Comparison of ENCODE assay signal across 24 mouse cellular contexts in genomic region chr6:118644866-118645265, GRCm38 (mm10).
DNase-seq lines count a peak whose midpoint lies in the region; TF ChIP-seq lines count a peak whose summit lies in the region.
"Had no signal": no experiment of that assay in that cellular context is flagged by ENCODE, and none has a peak within 500 bp of the region (broad histone marks: within the 10 kb centered on the region; RNA-seq: fewer than 3 reads in every experiment).

No protein-coding gene starts in this region.

- H3K27me3 ChIP-seq in cerebellum, adult 2 months (ENCODE audit: control insufficient read depth, insufficient read depth, low read length): no peaks in the 10 kb centered on the region
- H3K27me3 ChIP-seq in heart, embryonic 10.5 days (ENCODE audit: insufficient read depth, poor library complexity, severe bottlenecking): no peaks in the 10 kb centered on the region
- H3K27me3 ChIP-seq: heart, embryonic 15.5 days; kidney, embryonic 15.5 days; midbrain, embryonic 12.5 days; neural tube, embryonic 12.5 days had no signal

- no peak for TF ChIP-seq CTCF in cerebellum, adult 2 months (IDR thresholded peaks at IDR 0.05; ENCODE audit: borderline replicate concordance, insufficient read depth, low read depth, low read length)
- TF ChIP-seq CTCF in left cerebral cortex, adult 2 months (IDR thresholded peaks at IDR 0.05): no peak

- peak in 1 of 2 experiments; percentile 29 for DNase-seq in cerebellum, adult 2 months
- no peak for DNase-seq in cerebellum, adult 11-12 months
- peak; percentile 38 to 58 for DNase-seq in heart, adult 18-20 months
- no peak for DNase-seq in heart, embryonic 10.5 days (ENCODE audit: low spot score)
- DNase-seq in adrenal gland, postnatal 36 days: peak; percentile 25 to 37
- DNase-seq in heart, postnatal 10 days: peak; percentile 35
- DNase-seq in left cerebral cortex, adult 2 months (ENCODE audit: extremely low spot score in 1 of 2, low spot score in 2 of 2): no peak
- DNase-seq: kidney, adult 18-20 months; kidney, postnatal 25 days; left cerebral cortex, postnatal 4 days; liver, postnatal 0 days; lung, postnatal 36 days; right cerebral cortex, adult 18-20 months; spleen, adult 18-20 months; thymus, adult 18-20 months; thymus, postnatal 25 days had no signal

- H3K9me3 ChIP-seq in heart, embryonic 10.5 days: no peaks in the 10 kb centered on the region
- H3K9me3 ChIP-seq: heart, embryonic 15.5 days; kidney, embryonic 15.5 days; liver, embryonic 12.5 days; midbrain, embryonic 12.5 days; neural tube, embryonic 12.5 days had no signal

- TF ChIP-seq POLR2A in cerebellum, adult 2 months (IDR thresholded peaks at IDR 0.05; ENCODE audit: borderline replicate concordance, insufficient read depth, low read length): no peak

- peaks cover 67% of the 10 kb centered on the region; the same call in 1 of the 2 replicates for H3K36me3 ChIP-seq in heart, embryonic 10.5 days
- H3K36me3 ChIP-seq: kidney, embryonic 15.5 days; liver, embryonic 12.5 days; midbrain, embryonic 12.5 days; neural tube, embryonic 12.5 days had no signal

- 38% methylated on average over 12 of the region's 12 CpGs for WGBS in cerebellum, adult 2 months
- 83% methylated on average over 12 of the region's 12 CpGs for WGBS in heart, embryonic 10.5 days

- H3K4me3 ChIP-seq in cerebellum, adult 2 months (replicated peaks; ENCODE audit: insufficient read depth, low read depth, low read length): no peak overlapping the region
- no peak overlapping the region for H3K4me3 ChIP-seq in heart, embryonic 10.5 days
- no peak overlapping the region for H3K4me3 ChIP-seq in left cerebral cortex, adult 2 months
- H3K4me3 ChIP-seq: erythroblast, embryonic 14.5 days; heart, embryonic 15.5 days; kidney, embryonic 15.5 days; liver, embryonic 12.5 days; midbrain, embryonic 12.5 days; myocyte; neural tube, embryonic 12.5 days had no signal

- intact Hi-C loops in heart, postnatal 10 days (cut with DNase I): loop anchor here (5.0 to 10.0 kb wide), 2 partner anchors 277 to 700 kb away; no protein-coding TSS in a partner anchor
- intact Hi-C loops in left cerebral cortex, adult 2 months (cut with DNase I): loop anchor here (5.0 to 10.0 kb wide), 2 partner anchors 280 to 552 kb away; partner anchors contain the start of gene Cacna1c

- peak overlapping the region; percentile 23; the same call in 1 of the 2 replicates for H3K27ac ChIP-seq in cerebellum, adult 2 months (ENCODE audit: insufficient read depth, low read length)
- H3K27ac ChIP-seq in heart, embryonic 10.5 days: no peak overlapping the region
- H3K27ac ChIP-seq in left cerebral cortex, adult 2 months: no peak overlapping the region
- H3K27ac ChIP-seq: heart, embryonic 15.5 days; kidney, embryonic 15.5 days; liver, embryonic 12.5 days; midbrain, embryonic 12.5 days; neural tube, embryonic 12.5 days; stomach, postnatal 0 days had no signal

- peaks cover 20% of the 10 kb centered on the region for H3K4me1 ChIP-seq in cerebellum, adult 2 months (ENCODE audit: control insufficient read depth, insufficient read depth, low read length)
- 0 out of 2 replicates have a peak, but pooled peaks cover 7% of the 10 kb centered on the region for H3K4me1 ChIP-seq in heart, embryonic 10.5 days
- H3K4me1 ChIP-seq: heart, embryonic 15.5 days; kidney, embryonic 15.5 days; liver, embryonic 12.5 days; midbrain, embryonic 12.5 days; neural tube, embryonic 12.5 days had no signal

Comparison
In these comparisons a context has a peak if more than half of its experiments do, and no peak if none do; other contexts are left out.
1. DNase-seq: peak in heart, adult 18-20 months (2 of 2), adrenal gland, postnatal 36 days (2 of 2) and heart, postnatal 10 days (2 of 2); none in cerebellum, adult 11-12 months (single experiment), heart, embryonic 10.5 days (single experiment) and left cerebral cortex, adult 2 months (0 of 2).